Mouse (Mus musculus) small intestine, adult 2 months (tissue): Measurements from ENCODE around the gene Nudt1. TPM values are rescaled to one million over a fixed set of nuclear protein-coding genes. Genes with fewer than 3 reads are reported as not detected.
A peak's percentile ranks its signal among the peaks of the same experiment; 100 is the strongest.

ENCODE experiments used
- H3K27ac ChIP-seq: fragments of 200-500 bp; 2 replicates; pipeline ENCODE4 v1.5.1; 2012; ENCODE audit warnings: low read depth, low read length, control low read depth, inconsistent platforms; ENCODE audit not compliant: insufficient read depth
- H3K27me3 ChIP-seq: fragments of 200-500 bp; 2 replicates; pipeline ENCODE4 v1.6.1; 2012; ENCODE audit warnings: mild to moderate bottlenecking, moderate library complexity, low read length, inconsistent platforms; ENCODE audit not compliant: control insufficient read depth, insufficient read depth
- H3K36me3 ChIP-seq: fragments of 200-500 bp; 2 replicates; pipeline ENCODE4 v1.6.1; 2012; ENCODE audit warnings: mild to moderate bottlenecking, low read length, control low read depth, inconsistent platforms; ENCODE audit not compliant: control insufficient read depth, insufficient read depth
- H3K4me1 ChIP-seq: fragments of 200-500 bp; 2 replicates; pipeline ENCODE4 v1.6.1; 2012; ENCODE audit warnings: low read length, inconsistent platforms, mixed read lengths; ENCODE audit not compliant: control insufficient read depth, insufficient read depth, insufficient read length
- H3K4me3 ChIP-seq: fragments of 200-500 bp; 2 replicates; pipeline ENCODE4 v1.5.1; 2012; ENCODE audit warnings: low read depth, mild to moderate bottlenecking, control low read depth, inconsistent platforms, low read length, moderate library complexity
- CTCF ChIP-seq: fragments of 200-500 bp; IDR thresholded peaks from 2 replicates; pipeline ENCODE4 v1.5.1; 2012; ENCODE audit warnings: low read depth, mild to moderate bottlenecking, control low read depth, inconsistent platforms, low read length, moderate library complexity, mixed read lengths; ENCODE audit not compliant: insufficient replicate concordance, insufficient read length; ENCODE audit errors: extremely low read depth
- POLR2A ChIP-seq: fragments of 200-500 bp; IDR thresholded peaks from 2 replicates; pipeline ENCODE4 v1.6.1; 2012; ENCODE audit warnings: low read depth, mild to moderate bottlenecking, control low read depth, inconsistent platforms, low read length, moderate library complexity
- WGBS: fragments of 180-500 bp; shearing (Covaris S2); methylation state at CpG from one replicate; pipeline ENCODE4 v1.1.7; 2018; 5-methylcytosine and 5-hydroxymethylcytosine counted together
- polyA plus RNA-seq: library from polyadenylated mRNA; depleted of rRNA; stranded (reverse); fragments of >200 nt; gene quantifications from 2 replicates; pipeline ENCODE4 v1.2.3, GENCODE M21; 2012; rRNA removed

The Nudt1 gene
- polyA plus RNA-seq, result 5.6 and 11.0 TPM in 2 replicates

- Histone ChIP-seq H3K27me3 (no peaks in the 10 kb centered on the region), H3K36me3 (no peaks in the 10 kb centered on the region), H3K4me3 (peak within 1 kb of the TSS; percentile 97), H3K27ac (peak within 1 kb of the TSS; percentile 89), H3K4me1 (peaks cover 1% of the 10 kb centered on the region; the same call in 1 of the 2 replicates)
- WGBS, result under 1% methylated on average over 60 of the region's 60 CpGs
- TF ChIP-seq CTCF, result no peak
- peak; percentile 93 for TF ChIP-seq POLR2A
These were observed at the start of gene Nudt1, which contains the start of gene Mad1l1 for GRCm38 (mm10) chr5:140321042-140321755. TSS of gene Nudt1 (plus strand) at chr5:140321656. TSS of gene Mad1l1 (minus strand) at chr5:140321552.

- TF ChIP-seq CTCF, result no peak
- TF ChIP-seq POLR2A, result no peak
- 89% methylated on average over 6 of the region's 6 CpGs for WGBS
These were observed 44.7 kb upstream of the Nudt1 start for GRCm38 (mm10) chr5:140276779-140277178.

GRCm38 (mm10) chr5:140280205-140280604, 41.3 kb upstream of the Nudt1 start:
- Histone ChIP-seq H3K36me3 (peaks cover 4% of the 10 kb centered on the region; the same call in 1 of the 2 replicates), H3K27ac (no peak overlapping the region), H3K4me3 (no peak overlapping the region), H3K4me1 (peaks cover 2% of the 10 kb centered on the region), H3K27me3 (no peaks in the 10 kb centered on the region)
- 90% methylated on average over 9 of the region's 9 CpGs for WGBS
- TF ChIP-seq POLR2A (no peak), CTCF (no peak)

More at GRCm38 (mm10) chr5:140276779-140277178, 44.7 kb upstream of the Nudt1 start:
- Histone ChIP-seq H3K27me3 (no peaks in the 10 kb centered on the region), H3K36me3 (peaks cover 5% of the 10 kb centered on the region), H3K4me1 (no peaks in the 10 kb centered on the region), H3K27ac (no peak overlapping the region), H3K4me3 (no peak overlapping the region)

GRCm38 (mm10) chr5:140282376-140282775, 39.1 kb upstream of the Nudt1 start:
- H3K27ac ChIP-seq, result no peak overlapping the region
- WGBS, result 62% methylated on average over 8 of the region's 8 CpGs
- peaks cover 2% of the 10 kb centered on the region for H3K4me1 ChIP-seq
- H3K36me3 ChIP-seq, result peaks cover 6% of the 10 kb centered on the region; the same call in 1 of the 2 replicates
- no peaks in the 10 kb centered on the region for H3K27me3 ChIP-seq
- no peak overlapping the region for H3K4me3 ChIP-seq
- TF ChIP-seq POLR2A (no peak), CTCF (no peak)

GRCm38 (mm10) chr5:140282900-140283299, 38.6 kb upstream of the Nudt1 start:
- Histone ChIP-seq H3K27ac (no peak overlapping the region), H3K4me1 (peaks cover 2% of the 10 kb centered on the region), H3K27me3 (no peaks in the 10 kb centered on the region), H3K4me3 (no peak overlapping the region), H3K36me3 (peaks cover 6% of the 10 kb centered on the region; the same call in 1 of the 2 replicates)
- TF ChIP-seq CTCF (no peak), POLR2A (no peak)
- 72% methylated on average over 3 of the region's 3 CpGs for WGBS

- no peaks in the 10 kb centered on the region for H3K27me3 ChIP-seq
- H3K4me1 ChIP-seq, result peaks cover 2% of the 10 kb centered on the region
- no peak overlapping the region for H3K27ac ChIP-seq
- no peak for TF ChIP-seq CTCF
- no peak for TF ChIP-seq POLR2A
- 99% methylated on average over 2 of the region's 2 CpGs for WGBS
- no peak overlapping the region for H3K4me3 ChIP-seq
- H3K36me3 ChIP-seq, result peaks cover 6% of the 10 kb centered on the region; the same call in 1 of the 2 replicates
These were observed 37.4 kb upstream of the Nudt1 start for GRCm38 (mm10) chr5:140284011-140284410.

- no peak overlapping the region for H3K27ac ChIP-seq
- H3K36me3 ChIP-seq, result peaks cover 6% of the 10 kb centered on the region; the same call in 1 of the 2 replicates
- WGBS, result 98% methylated on average over 2 of the region's 2 CpGs
- no peak overlapping the region for H3K4me3 ChIP-seq
- no peak for TF ChIP-seq POLR2A
- no peak for TF ChIP-seq CTCF
- peaks cover 2% of the 10 kb centered on the region for H3K4me1 ChIP-seq
- H3K27me3 ChIP-seq, result no peaks in the 10 kb centered on the region
These were observed 36.7 kb upstream of the Nudt1 start for GRCm38 (mm10) chr5:140284761-140285160.
